Mouse (Mus musculus): ENCODE data around the gene Olfr559.

The Olfr559 gene

GRCm38 (mm10) chr7:102727391-102727790 lies at the start of gene Olfr559:
Olfr559 (minus strand) TSS chr7:102727491.
- no peak for DNase-seq

- DNase-seq, result no peak
Observed at GRCm38 (mm10) chr7:102770921-102771320, 43.6 kb upstream of the Olfr559 start, which contains the start of gene Olfr561. Olfr561 (plus strand) TSS chr7:102771221.

GRCm38 (mm10) chr7:102759266-102759665 lies 32.0 kb upstream of the Olfr559 start, which contains the start of the genes Olfr560 and Olfr78:
Olfr560 (minus strand) TSS chr7:102759366.
Olfr78 (minus strand) TSS chr7:102759471.
- no peak for DNase-seq

GRCm38 (mm10) chr7:102752086-102752485 lies 24.8 kb upstream of the Olfr559 start:
- DNase-seq, result peak; percentile 1

- no peak for DNase-seq
Observed at GRCm38 (mm10) chr7:102737705-102738104, 10.4 kb upstream of the Olfr559 start.

- no peak for DNase-seq
Observed at GRCm38 (mm10) chr7:102733793-102734192, 6.5 kb upstream of the Olfr559 start.

GRCm38 (mm10) chr7:102718970-102719369 lies 8.3 kb downstream of the Olfr559 start, which contains the start of gene Olfr33:
Olfr33 (minus strand) TSS chr7:102719070.
- DNase-seq, result no peak

- DNase-seq, result no peak
Observed at GRCm38 (mm10) chr7:102701915-102702314, 25.4 kb downstream of the Olfr559 start, which contains the start of gene Olfr558. Olfr558 (plus strand) TSS chr7:102702215.

GRCm38 (mm10) chr7:102698461-102698860 lies 28.8 kb downstream of the Olfr559 start:
- DNase-seq, result no peak

- peak; percentile 40 for DNase-seq
Observed at GRCm38 (mm10) chr7:102695358-102696125, 31.7 kb downstream of the Olfr559 start, which contains the start of gene Olfr557. Olfr557 (plus strand) TSS chr7:102695910.

GRCm38 (mm10) chr7:102686944-102687501 lies 40.3 kb downstream of the Olfr559 start, which contains the start of gene Trim68:
Trim68 (minus strand) TSS chr7:102687327.
- DNase-seq, result peak; percentile 90

- DNase-seq, result no peak
Observed at GRCm38 (mm10) chr7:102681916-102682315, 45.4 kb downstream of the Olfr559 start.

GRCm38 (mm10) chr7:102676225-102676624 lies 51.1 kb downstream of the Olfr559 start:
- no peak for DNase-seq
